In the genomic region with DNA sequence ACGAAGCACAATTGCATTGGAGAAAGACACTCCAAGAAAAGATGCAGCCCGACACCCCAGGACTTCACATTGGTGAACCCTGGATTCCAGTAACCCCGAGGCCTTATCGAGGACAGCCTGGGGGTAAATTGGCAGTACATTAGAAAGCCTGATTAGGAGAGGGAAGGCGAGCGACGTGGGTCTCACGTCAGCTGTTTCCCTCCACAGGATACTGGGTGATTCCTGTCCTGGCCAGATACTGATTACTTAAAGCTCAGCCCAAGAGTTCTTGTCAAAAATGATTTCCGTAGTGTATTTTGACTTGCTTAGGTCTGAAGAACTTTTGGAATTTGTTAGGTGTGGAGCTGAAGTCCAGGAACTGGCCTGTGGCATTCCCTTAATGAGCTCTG, we compare ENCODE assay signal across 11 mouse cellular contexts.
A peak's percentile ranks its signal among the peaks of the same experiment; 100 is the strongest.
DNase-seq lines count a peak whose midpoint lies in the region; ATAC-seq and TF ChIP-seq lines count a peak whose summit lies in the region.
"Had no signal": no experiment of that assay in that cellular context is flagged by ENCODE, and none has a peak within 500 bp of the region (broad histone marks: within the 10 kb centered on the region; RNA-seq: fewer than 3 reads in every experiment).

No protein-coding gene starts in this region.

- H3K4me2 ChIP-seq in kidney, postnatal 0 days (ENCODE audit: low read length), result no peak overlapping the region
- no peak overlapping the region for H3K4me2 ChIP-seq in lung, postnatal 0 days (replicated peaks; ENCODE audit: low read depth, low read length)

- no peaks in the 10 kb centered on the region for H3K27me3 ChIP-seq in heart, embryonic 10.5 days (ENCODE audit: insufficient read depth, poor library complexity, severe bottlenecking)
- H3K27me3 ChIP-seq in kidney, postnatal 0 days (ENCODE audit: insufficient read depth, low read length), result no peaks in the 10 kb centered on the region
- no peaks in the 10 kb centered on the region for H3K27me3 ChIP-seq in lung, postnatal 0 days (replicated peaks; ENCODE audit: insufficient read depth, low read length)

- no peak overlapping the region for H3K4me3 ChIP-seq in heart, embryonic 10.5 days
- no peak overlapping the region for H3K4me3 ChIP-seq in kidney, postnatal 0 days (replicated peaks; ENCODE audit: low read depth, low read length)
- no peak overlapping the region for H3K4me3 ChIP-seq in lung, postnatal 0 days (ENCODE audit: low read depth, low read length)
- H3K4me3 ChIP-seq: hindbrain, embryonic 10.5 days; limb, embryonic 12.5 days had no signal

- peak; percentile 58; the same call in 1 of the 2 replicates for TF ChIP-seq EP300 in lung, postnatal 0 days (IDR thresholded peaks at IDR 0.05)

- no peak overlapping the region for H3K27ac ChIP-seq in heart, embryonic 10.5 days
- H3K27ac ChIP-seq in kidney, postnatal 0 days, result no peak overlapping the region
- H3K27ac ChIP-seq in lung, postnatal 0 days (ENCODE audit: low read length), result no peak overlapping the region
- H3K27ac ChIP-seq: hindbrain, embryonic 10.5 days; limb, embryonic 12.5 days had no signal

- H3K4me1 ChIP-seq in heart, embryonic 10.5 days, result peaks cover 14% of the 10 kb centered on the region
- no peaks in the 10 kb centered on the region for H3K4me1 ChIP-seq in kidney, postnatal 0 days (replicated peaks; ENCODE audit: insufficient read depth, low read length)
- no peaks in the 10 kb centered on the region for H3K4me1 ChIP-seq in lung, postnatal 0 days (ENCODE audit: insufficient read depth, low read depth, low read length)

- H3K9ac ChIP-seq in kidney, postnatal 0 days (ENCODE audit: low read depth, low read length), result no peak overlapping the region
- H3K9ac ChIP-seq in lung, postnatal 0 days (replicated peaks; ENCODE audit: low read depth), result no peak overlapping the region
- H3K9ac ChIP-seq: limb, embryonic 12.5 days had no signal

- peak; percentile 97 for DNase-seq in heart, adult 11 months
- DNase-seq in heart, embryonic 10.5 days (ENCODE audit: low spot score), result no peak
- peak; percentile 62 for DNase-seq in heart, adult 8-10 months (ENCODE audit: low spot score)
- peak; percentile 37 for DNase-seq in kidney, postnatal 0 days (ENCODE audit: low spot score)
- peak; percentile 31 for DNase-seq in lung, postnatal 0 days (ENCODE audit: low spot score)
- DNase-seq in spleen, postnatal 4 days (ENCODE audit: low spot score in 2 of 2), result no peak
- no peak for DNase-seq in right cerebral cortex, adult 18-20 months
- no peak for DNase-seq in right cerebral cortex, postnatal 25 days

- no peaks in the 10 kb centered on the region for H3K36me3 ChIP-seq in heart, embryonic 10.5 days
- H3K36me3 ChIP-seq in kidney, postnatal 0 days (ENCODE audit: insufficient read depth, low read length), result no peaks in the 10 kb centered on the region
- H3K36me3 ChIP-seq in lung, postnatal 0 days (ENCODE audit: insufficient read depth, low read length), result no peaks in the 10 kb centered on the region
- H3K36me3 ChIP-seq: hindbrain, embryonic 10.5 days; limb, embryonic 12.5 days had no signal

- no peak for TF ChIP-seq CTCF in kidney, postnatal 0 days (IDR thresholded peaks at IDR 0.05; ENCODE audit: low read depth)
- no peak for TF ChIP-seq CTCF in lung, postnatal 0 days (IDR thresholded peaks at IDR 0.05)

- WGBS in heart, embryonic 10.5 days, result 22% methylated on average over 9 of the region's 9 CpGs
- 51% methylated on average over 9 of the region's 9 CpGs for WGBS in kidney, postnatal 0 days
- 39% methylated on average over 9 of the region's 9 CpGs for WGBS in lung, postnatal 0 days

- no peaks in the 10 kb centered on the region for H3K9me3 ChIP-seq in heart, embryonic 10.5 days
- H3K9me3 ChIP-seq in kidney, postnatal 0 days (replicated peaks; ENCODE audit: low read length), result no peaks in the 10 kb centered on the region
- no peaks in the 10 kb centered on the region for H3K9me3 ChIP-seq in lung, postnatal 0 days (ENCODE audit: low read length)
- H3K9me3 ChIP-seq: hindbrain, embryonic 10.5 days; limb, embryonic 12.5 days had no signal

- ATAC-seq in kidney, postnatal 0 days (replicated peaks; ENCODE audit: low FRiP score, low read depth), result no peak
- peak; percentile 47 for ATAC-seq in lung, postnatal 0 days
- ATAC-seq: CD4-positive, CD25-positive, alpha-beta regulatory T cell, adult 4 months had no signal

Comparison
In these comparisons a context has a peak if more than half of its experiments do, and no peak if none do; other contexts are left out.
1. DNase-seq: peak in heart, adult 11 months (single experiment), heart, adult 8-10 months (single experiment), kidney, postnatal 0 days (single experiment) and lung, postnatal 0 days (single experiment); none in heart, embryonic 10.5 days (single experiment), spleen, postnatal 4 days (0 of 2), right cerebral cortex, adult 18-20 months (single experiment) and right cerebral cortex, postnatal 25 days (single experiment).